Mouse (Mus musculus) brain, embryonic 18.5 days (tissue): ENCODE measurements at regions not wholly inside any gene's neighbourhood (a gene's known extent, or its start where the extent isn't known, plus 50 kb on each side); places are given as distances from the start of the nearest gene placed in this dataset.

Experiments used
- DNase-seq: peaks from one replicate; pipeline ENCODE4 v3.0.0-alpha.2; 2012; ENCODE audit warnings: low read depth, low spot score

DNA sequence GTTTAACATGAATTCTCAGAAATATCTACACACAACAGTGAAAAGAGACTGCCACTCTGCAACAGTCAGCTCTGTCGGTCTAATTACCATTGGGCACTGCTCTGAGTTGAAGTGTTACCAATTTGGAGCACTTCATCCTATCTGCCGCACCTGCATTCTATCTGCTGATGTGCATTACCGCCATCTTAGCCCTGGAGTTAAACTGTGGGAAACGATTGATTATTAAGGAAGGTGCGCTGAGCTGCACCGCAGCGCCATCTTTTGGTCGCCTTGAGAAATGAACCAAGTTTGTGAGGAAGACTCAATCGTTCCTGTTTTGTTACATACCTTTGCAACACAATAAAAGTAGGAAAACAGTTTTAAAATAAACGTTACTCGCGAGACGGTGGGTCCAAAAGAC is 110.5 kb downstream of the Rergl start:
- DNase-seq: peak; percentile 26

DNA sequence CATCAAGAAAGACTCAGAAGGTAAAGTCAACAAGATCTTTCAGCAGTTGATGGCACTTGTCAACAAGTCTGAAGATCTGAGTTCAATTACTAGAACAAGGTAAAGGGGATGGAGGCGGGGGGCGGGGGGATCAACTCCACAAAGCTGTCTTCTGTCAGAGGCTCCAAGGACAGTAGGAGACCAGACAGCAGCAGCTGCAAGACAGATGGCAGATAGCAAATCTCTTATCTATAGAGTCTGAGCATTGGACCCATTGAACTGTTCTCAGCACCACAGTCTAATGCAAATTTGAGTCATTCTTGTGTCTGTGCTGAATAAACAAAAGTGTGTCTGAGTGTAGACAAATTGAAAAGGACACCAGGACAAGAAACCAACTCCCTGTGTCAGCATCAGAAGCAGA is 150.8 kb downstream of the Rergl start:
- no peak for DNase-seq

- DNase-seq: no peak
Observed at GRCm38 (mm10) chr6:139325226-139325625, 176.6 kb downstream of the Rergl start.

DNA sequence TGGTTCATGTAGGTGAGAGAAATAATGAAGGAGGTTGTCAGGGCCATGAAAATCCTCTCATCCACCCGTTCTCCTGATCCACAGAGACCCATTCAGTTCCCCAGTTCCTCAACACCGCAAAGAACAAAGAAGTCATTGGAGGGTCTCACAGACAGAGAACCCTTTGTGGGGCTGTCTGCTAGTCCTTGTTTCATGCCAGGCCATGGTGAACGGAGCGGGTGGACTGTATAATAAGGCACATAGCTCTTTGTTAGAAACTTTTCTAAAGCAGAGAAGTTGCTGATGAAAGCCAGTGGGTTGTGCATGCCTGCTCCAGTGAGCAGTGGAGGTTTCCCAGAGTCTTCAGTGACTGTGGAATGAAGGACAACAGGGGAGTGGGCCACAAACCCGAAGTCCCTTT is 194.1 kb downstream of the Rergl start:
- DNase-seq: no peak

- DNase-seq: no peak
Observed at GRCm38 (mm10) chr6:139304306-139304705, 197.5 kb downstream of the Rergl start.

DNA sequence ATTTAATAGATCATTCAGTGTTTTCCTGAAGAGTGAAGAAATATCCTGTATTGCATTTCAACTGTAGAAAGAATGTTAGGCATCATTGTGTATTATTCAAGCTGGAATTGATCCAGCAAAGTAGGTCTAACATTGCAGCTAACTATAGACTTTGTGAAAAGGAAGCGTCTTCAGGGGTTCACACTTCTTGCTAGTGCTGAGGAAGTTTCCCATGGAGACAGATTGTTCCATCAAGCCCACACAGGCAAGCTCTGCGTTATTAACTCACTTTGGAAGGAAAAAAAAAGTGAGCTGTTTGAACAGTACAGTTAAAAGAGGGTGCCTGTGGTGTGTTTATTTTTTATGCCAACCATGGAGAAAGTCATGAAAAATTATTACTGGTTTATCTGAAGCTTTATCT is 206.1 kb downstream of the Rergl start:
- no peak for DNase-seq

- DNase-seq: no peak
Observed at GRCm38 (mm10) chr6:139279093-139279492, 222.7 kb downstream of the Rergl start.

GRCm38 (mm10) chr6:139275512-139275911 is 226.3 kb downstream of the Rergl start:
- DNase-seq: no peak

DNA sequence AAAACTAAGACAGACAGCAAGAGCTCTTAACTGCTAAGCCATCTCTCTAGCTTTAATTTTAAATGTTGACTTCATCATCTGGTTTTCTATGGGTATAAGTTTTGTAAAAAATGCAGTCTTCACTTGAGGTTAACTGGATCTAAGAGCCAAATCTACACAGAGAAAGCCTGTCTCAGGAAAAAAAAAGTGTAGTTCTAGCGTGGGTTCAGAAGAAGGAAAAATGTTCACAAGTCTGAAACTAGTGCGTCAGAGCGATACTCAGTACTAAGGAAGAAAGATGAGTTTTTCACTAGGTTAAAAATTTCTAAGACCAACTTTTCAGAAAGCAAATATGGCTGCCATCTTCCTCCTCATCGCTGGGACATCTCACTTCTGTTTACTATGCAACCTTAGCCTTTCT is 248.1 kb downstream of the Rergl start:
- DNase-seq: no peak

- peak; percentile 60 for DNase-seq
Observed at GRCm38 (mm10) chr6:139248920-139249547, 252.7 kb downstream of the Rergl start.

DNA sequence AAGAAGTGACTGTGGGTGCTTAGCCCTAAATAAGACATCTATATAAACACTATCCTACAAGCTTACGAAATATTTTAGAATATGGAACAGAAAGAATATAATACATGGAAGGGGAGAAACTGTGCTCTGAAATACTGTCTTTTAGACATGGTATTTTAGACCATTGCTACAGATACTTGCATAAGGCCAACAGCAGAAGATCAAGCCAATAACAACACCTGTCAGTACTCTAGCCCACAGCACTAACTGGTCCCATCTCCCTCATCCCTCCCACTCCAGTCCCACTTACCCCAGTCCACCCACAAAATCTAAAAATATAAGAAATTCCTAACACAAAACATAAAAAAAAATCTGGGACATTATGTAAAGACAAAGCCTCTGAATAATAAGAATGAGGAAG is 275.6 kb downstream of the Rergl start:
- no peak for DNase-seq

- DNase-seq: no peak
Observed at GRCm38 (mm10) chr6:139214488-139214887, 287.3 kb downstream of the Rergl start.

- no peak for DNase-seq
Observed at GRCm38 (mm10) chr6:139210256-139210655, 291.5 kb downstream of the Rergl start.

- peak; percentile 57 for DNase-seq
Observed at GRCm38 (mm10) chr6:139198601-139199000, 303.2 kb downstream of the Rergl start.

DNA sequence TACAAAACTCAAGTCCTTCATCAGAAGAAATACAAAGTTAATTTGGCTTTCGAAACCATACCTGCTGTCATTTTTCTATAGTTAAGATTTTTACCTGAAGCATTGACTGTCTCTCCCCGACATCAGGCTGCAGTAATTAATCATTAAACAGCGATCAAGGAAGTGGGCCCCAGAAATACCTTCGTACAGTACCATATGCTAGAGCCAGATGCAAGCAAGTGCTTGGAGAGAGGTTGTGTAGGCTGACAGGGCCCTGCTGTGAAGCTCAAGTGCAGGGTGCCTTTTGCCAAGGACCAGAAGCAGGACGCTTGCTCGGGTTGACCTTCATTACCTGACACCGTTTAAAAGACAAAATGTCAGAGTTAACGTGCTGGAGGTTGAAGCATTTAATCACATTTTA is 315.3 kb downstream of the Rergl start:
- no peak for DNase-seq

DNA sequence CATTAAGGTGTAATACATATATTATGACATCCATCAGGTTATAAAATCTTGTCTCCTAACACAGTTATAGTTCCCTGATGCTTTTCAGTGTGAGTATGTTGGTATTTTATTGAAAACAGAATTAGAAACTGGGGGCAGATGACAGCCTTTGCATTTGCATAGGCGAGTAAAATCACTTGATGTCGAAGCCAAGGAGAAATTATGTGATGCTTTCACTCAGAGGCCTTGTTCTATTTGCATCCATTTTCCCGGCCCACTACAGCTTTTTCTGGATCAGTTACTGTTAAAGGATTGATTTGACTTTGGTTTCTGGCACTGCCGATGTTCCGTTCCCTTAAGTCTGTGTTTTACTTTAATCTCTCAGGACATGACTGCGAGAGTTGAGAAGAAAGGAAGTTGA is 341.4 kb downstream of the Rergl start:
- no peak for DNase-seq

DNA sequence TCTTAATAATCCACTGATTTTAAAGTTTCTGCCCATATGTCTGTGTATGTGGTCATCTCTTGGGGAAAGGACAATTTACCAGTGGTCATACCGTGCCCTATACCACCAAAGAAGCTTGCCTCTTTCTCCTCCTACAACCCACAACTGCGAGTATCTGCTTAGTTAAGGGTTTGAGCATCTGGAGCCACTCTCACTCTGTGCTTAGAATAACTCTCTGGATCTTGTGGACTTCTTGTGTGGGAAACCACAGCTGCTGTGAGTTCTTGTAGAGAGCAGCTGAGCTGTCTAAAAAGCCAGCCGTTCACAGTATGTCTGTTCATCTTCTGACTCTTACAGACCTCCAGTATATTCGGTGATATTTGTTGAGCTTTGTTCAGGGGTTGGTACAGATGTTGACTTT is 342.0 kb downstream of the Rergl start:
- DNase-seq: no peak

DNA sequence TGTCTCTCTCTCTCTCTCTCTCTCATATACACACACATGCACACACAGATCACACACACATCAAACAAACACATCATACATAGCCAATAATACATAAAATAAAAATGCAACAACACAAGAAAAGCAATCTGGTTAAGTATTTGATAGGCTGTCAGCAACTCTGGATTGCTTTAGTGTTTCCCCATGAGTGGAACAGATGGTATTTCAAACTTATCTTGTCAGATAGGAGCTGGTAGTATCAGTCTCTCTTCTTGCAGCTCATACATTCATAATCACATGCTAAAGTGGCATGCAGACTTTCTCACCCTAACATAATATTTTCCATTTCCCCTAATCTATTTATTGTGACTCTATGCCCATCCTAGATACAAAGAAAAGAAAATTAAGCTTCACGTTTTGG is 347.0 kb downstream of the Rergl start:
- DNase-seq: no peak

DNA sequence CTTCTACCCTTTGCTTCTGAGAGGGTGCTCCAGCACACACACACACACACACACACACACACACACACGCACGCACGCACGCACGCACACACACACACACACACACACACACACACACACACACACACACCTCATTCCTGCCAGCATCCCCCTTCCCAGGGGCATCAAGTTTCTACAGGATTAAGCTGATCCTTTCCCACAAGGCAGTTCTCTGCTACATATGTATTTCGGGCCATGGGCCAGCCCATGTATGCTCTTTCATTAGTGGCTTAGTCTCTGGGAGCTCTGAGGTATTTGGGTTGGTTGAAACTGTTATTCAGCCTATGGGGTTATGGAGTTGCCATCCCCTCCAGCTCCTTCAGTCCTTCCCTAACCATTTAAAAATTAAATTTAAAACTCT is 366.1 kb downstream of the Rergl start:
- no peak for DNase-seq

DNA sequence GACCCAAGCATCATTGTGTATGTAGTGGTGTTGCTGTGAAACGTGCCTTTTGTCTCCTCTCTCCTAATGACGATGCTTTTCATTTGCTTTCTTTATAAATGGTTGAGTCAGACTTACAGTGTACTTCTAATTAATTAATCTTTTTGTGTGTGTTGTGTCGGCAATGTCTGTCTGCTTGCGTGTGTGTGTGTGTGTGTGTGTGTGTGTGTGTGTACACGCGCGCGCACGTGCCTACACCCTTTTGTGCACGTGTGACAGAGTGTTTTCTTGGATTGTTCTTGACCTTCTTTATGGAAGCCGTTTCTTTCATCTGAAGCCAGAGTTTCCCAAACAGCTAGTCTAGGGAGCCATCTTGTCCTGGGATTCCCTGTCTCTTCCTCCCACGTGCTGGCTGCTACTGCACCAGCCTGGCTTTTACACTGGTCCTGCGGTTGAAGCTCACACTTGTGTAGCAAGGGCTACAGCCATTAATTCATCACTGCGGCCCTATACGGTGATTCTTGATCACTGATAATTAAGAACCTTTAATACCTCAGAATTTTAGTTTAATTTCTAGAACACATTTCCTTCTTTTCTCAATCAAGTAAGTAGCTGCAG is 369.6 kb downstream of the Rergl start:
- DNase-seq: no peak

DNA sequence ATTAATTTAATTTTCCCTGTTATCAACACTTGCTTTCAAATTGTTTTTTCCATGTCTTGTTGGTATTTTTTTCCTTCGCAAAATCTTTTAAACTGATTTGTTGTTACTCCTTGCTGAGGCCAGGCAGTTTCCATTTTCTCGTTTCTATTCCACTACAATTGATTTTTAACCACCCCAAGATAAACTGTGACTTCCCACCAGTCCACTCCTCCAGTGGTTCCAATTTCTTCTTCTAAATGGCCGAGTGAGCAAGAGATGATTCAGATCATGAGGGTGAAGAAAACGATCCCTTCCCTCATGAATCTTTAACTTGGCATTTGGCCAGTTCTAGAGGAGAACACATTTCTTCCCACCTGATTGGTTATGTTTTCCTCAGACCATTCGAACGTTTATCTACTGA is 393.5 kb downstream of the Rergl start:
- DNase-seq: no peak

GRCm38 (mm10) chr6:139103397-139103796 is 398.4 kb downstream of the Rergl start:
- DNase-seq: no peak

DNA sequence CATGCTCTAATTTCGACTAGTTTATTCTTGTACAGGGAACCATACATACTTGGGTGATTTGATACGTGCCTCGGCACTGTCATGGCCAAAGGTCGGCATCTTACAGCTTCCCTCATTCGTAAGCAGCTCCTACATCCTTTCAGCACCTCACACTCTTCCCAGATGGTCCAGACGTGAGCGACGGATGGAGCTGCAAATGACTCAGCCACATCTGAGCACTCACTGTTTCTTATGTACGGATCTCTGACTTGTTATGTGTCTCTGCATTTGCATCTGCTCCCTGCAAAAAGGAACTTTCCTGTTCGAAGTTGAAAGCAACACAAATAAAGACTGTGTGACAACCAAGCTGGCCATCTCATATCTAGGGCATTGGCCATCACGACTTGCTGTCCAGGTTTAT is 402.5 kb downstream of the Rergl start:
- DNase-seq: no peak

- no peak for DNase-seq
Observed at GRCm38 (mm10) chr6:139075433-139075832, 417.1 kb upstream of the Igbp1b start.
